Comparison of ENCODE assay signal across 25 mouse cellular contexts in the genomic region with DNA sequence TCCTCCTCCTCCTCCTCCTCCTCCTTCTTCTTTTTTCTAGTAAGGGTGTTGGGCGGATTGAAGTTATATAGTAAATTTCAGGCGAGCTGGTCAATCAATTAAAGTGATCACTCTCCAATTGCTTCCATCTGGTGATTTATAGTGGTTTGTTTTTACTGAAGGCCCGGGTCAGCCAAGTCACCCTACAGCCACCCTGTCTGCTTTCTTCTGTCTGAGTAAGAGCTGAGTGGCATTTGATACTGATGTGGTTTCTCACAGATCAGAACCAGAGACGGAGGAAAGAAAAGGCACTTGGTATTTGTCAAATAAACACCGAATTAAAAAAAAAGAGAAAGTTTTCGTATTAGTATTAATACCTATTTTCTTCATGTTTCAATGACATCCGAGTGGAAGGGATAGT. TPM values are rescaled to one million over a fixed set of nuclear protein-coding genes. Genes with fewer than 3 reads are reported as not detected.
DNase-seq lines count a peak whose midpoint lies in the region; ATAC-seq and TF ChIP-seq lines count a peak whose summit lies in the region.
"Had no signal": no experiment of that assay in that cellular context is flagged by ENCODE, and none has a peak within 500 bp of the region (broad histone marks: within the 10 kb centered on the region; RNA-seq: fewer than 3 reads in every experiment).

No protein-coding gene starts in this region.

- no peak for TF ChIP-seq EP300 in stomach, postnatal 0 days (optimal IDR thresholded peaks at IDR 0.05)

- no peak overlapping the region for H3K4me2 ChIP-seq in stomach, embryonic 16.5 days (ENCODE audit: low read depth, low read length)
- H3K4me2 ChIP-seq in stomach, postnatal 0 days (replicated peaks; ENCODE audit: low read depth): no peak overlapping the region
- no peak overlapping the region for H3K4me2 ChIP-seq in embryonic facial prominence, embryonic 15.5 days (replicated peaks)
- peak overlapping the region; percentile 33 for H3K4me2 ChIP-seq in limb, embryonic 13.5 days (replicated peaks)
- no peak overlapping the region for H3K4me2 ChIP-seq in liver, embryonic 12.5 days
- no peak overlapping the region for H3K4me2 ChIP-seq in neural tube, embryonic 15.5 days
- H3K4me2 ChIP-seq: forebrain, embryonic 15.5 days; hindbrain, embryonic 14.5 days; liver, embryonic 15.5 days; lung, embryonic 15.5 days; midbrain, embryonic 15.5 days; stomach, embryonic 15.5 days had no signal

- 0 out of 2 replicates have a peak overlapping the region, but pooled peaks have one; percentile 35 for H3K27ac ChIP-seq in stomach, embryonic 16.5 days (ENCODE audit: low read length)
- no peak overlapping the region for H3K27ac ChIP-seq in stomach, postnatal 0 days (replicated peaks)
- H3K27ac ChIP-seq in embryonic facial prominence, embryonic 15.5 days (replicated peaks): 0 out of 2 replicates have a peak overlapping the region, but pooled peaks have one; percentile 14
- 0 out of 2 replicates have a peak overlapping the region, but pooled peaks have one; percentile 12 for H3K27ac ChIP-seq in limb, embryonic 13.5 days
- H3K27ac ChIP-seq in liver, embryonic 12.5 days: no peak overlapping the region
- H3K27ac ChIP-seq in neural tube, embryonic 15.5 days (replicated peaks): no peak overlapping the region
- H3K27ac ChIP-seq: forebrain, embryonic 15.5 days; heart, adult 2 months; hindbrain, embryonic 14.5 days; liver, embryonic 15.5 days; lung, embryonic 15.5 days; midbrain, embryonic 15.5 days; stomach, embryonic 15.5 days had no signal

- peaks cover 5% of the 10 kb centered on the region; the same call in 1 of the 2 replicates for H3K36me3 ChIP-seq in stomach, embryonic 16.5 days (ENCODE audit: control insufficient read depth, insufficient read depth, low read length)
- no peaks in the 10 kb centered on the region for H3K36me3 ChIP-seq in stomach, postnatal 0 days (ENCODE audit: control insufficient read depth, insufficient read depth, low read length)
- H3K36me3 ChIP-seq in embryonic facial prominence, embryonic 15.5 days: peaks cover 24% of the 10 kb centered on the region
- peaks cover 47% of the 10 kb centered on the region for H3K36me3 ChIP-seq in limb, embryonic 13.5 days
- H3K36me3 ChIP-seq in liver, embryonic 12.5 days: no peaks in the 10 kb centered on the region
- H3K36me3 ChIP-seq in neural tube, embryonic 15.5 days: no peaks in the 10 kb centered on the region
- H3K36me3 ChIP-seq: forebrain, embryonic 15.5 days; liver, embryonic 15.5 days; midbrain, embryonic 15.5 days had no signal

- H3K4me3 ChIP-seq in stomach, embryonic 16.5 days (replicated peaks; ENCODE audit: low read length): no peak overlapping the region
- no peak overlapping the region for H3K4me3 ChIP-seq in stomach, postnatal 0 days (ENCODE audit: low read depth, low read length)
- no peak overlapping the region for H3K4me3 ChIP-seq in embryonic facial prominence, embryonic 15.5 days (replicated peaks)
- no peak overlapping the region for H3K4me3 ChIP-seq in limb, embryonic 13.5 days
- no peak overlapping the region for H3K4me3 ChIP-seq in liver, embryonic 12.5 days
- no peak overlapping the region for H3K4me3 ChIP-seq in neural tube, embryonic 15.5 days (replicated peaks)
- H3K4me3 ChIP-seq: forebrain, embryonic 15.5 days; heart, adult 2 months; liver, embryonic 15.5 days; lung, embryonic 15.5 days; megakaryocyte, embryonic 14.5 days; midbrain, embryonic 15.5 days; stomach, embryonic 15.5 days had no signal

- peaks cover 24% of the 10 kb centered on the region for H3K4me1 ChIP-seq in stomach, embryonic 16.5 days (ENCODE audit: control insufficient read depth, insufficient read depth, low read length)
- H3K4me1 ChIP-seq in stomach, postnatal 0 days (replicated peaks; ENCODE audit: control insufficient read depth, insufficient read depth): no peaks in the 10 kb centered on the region
- H3K4me1 ChIP-seq in embryonic facial prominence, embryonic 15.5 days: peaks cover 36% of the 10 kb centered on the region
- peaks cover 75% of the 10 kb centered on the region for H3K4me1 ChIP-seq in limb, embryonic 13.5 days
- 0 out of 2 replicates have a peak, but pooled peaks cover 7% of the 10 kb centered on the region for H3K4me1 ChIP-seq in liver, embryonic 12.5 days
- H3K4me1 ChIP-seq in neural tube, embryonic 15.5 days: peaks cover 10% of the 10 kb centered on the region; the same call in 1 of the 2 replicates
- H3K4me1 ChIP-seq: liver, embryonic 15.5 days; megakaryocyte, embryonic 14.5 days had no signal

- DNase-seq in stomach, postnatal 0 days (ENCODE audit: low spot score): no peak
- DNase-seq in layer of hippocampus, adult 11-12 months (ENCODE audit: low spot score): no peak
- DNase-seq: adrenal gland, postnatal 10 days; cerebellum, adult 18-20 months; cerebellum, postnatal 14 days; gastrocnemius, postnatal 14 days; heart, adult 2 months; heart, postnatal 4 days; kidney, adult 18-20 months; kidney, postnatal 4 days; left cerebral cortex, postnatal 4 days; lung, postnatal 36 days had no signal

- WGBS in stomach, embryonic 16.5 days: 61% methylated on average over 7 of the region's 7 CpGs
- 57% methylated on average over 7 of the region's 7 CpGs for WGBS in stomach, postnatal 0 days
- WGBS in embryonic facial prominence, embryonic 15.5 days: 40% methylated on average over 7 of the region's 7 CpGs
- WGBS in limb, embryonic 13.5 days: 34% methylated on average over 7 of the region's 7 CpGs
- 71% methylated on average over 6 of the region's 7 CpGs for WGBS in liver, embryonic 12.5 days (ENCODE audit: insufficient replicate concordance)
- 56% methylated on average over 7 of the region's 7 CpGs for WGBS in neural tube, embryonic 15.5 days

- TF ChIP-seq CTCF in stomach, postnatal 0 days (IDR thresholded peaks at IDR 0.05; ENCODE audit: low read depth): no peak

- H3K9me3 ChIP-seq in stomach, embryonic 16.5 days (replicated peaks; ENCODE audit: control insufficient read depth, low read length): no peaks in the 10 kb centered on the region
- no peaks in the 10 kb centered on the region for H3K9me3 ChIP-seq in stomach, postnatal 0 days (ENCODE audit: control insufficient read depth, low read length)
- no peaks in the 10 kb centered on the region for H3K9me3 ChIP-seq in embryonic facial prominence, embryonic 15.5 days (replicated peaks)
- no peaks in the 10 kb centered on the region for H3K9me3 ChIP-seq in limb, embryonic 13.5 days
- no peaks in the 10 kb centered on the region for H3K9me3 ChIP-seq in liver, embryonic 12.5 days (replicated peaks)
- no peaks in the 10 kb centered on the region for H3K9me3 ChIP-seq in neural tube, embryonic 15.5 days (replicated peaks)
- H3K9me3 ChIP-seq: forebrain, embryonic 15.5 days; liver, embryonic 15.5 days; lung, embryonic 15.5 days; midbrain, embryonic 15.5 days; stomach, embryonic 15.5 days had no signal

- H3K9ac ChIP-seq in stomach, embryonic 16.5 days (ENCODE audit: low read length): no peak overlapping the region
- H3K9ac ChIP-seq in stomach, postnatal 0 days (ENCODE audit: low read length): no peak overlapping the region
- H3K9ac ChIP-seq in embryonic facial prominence, embryonic 15.5 days: no peak overlapping the region
- no peak overlapping the region for H3K9ac ChIP-seq in limb, embryonic 13.5 days
- H3K9ac ChIP-seq in liver, embryonic 12.5 days: no peak overlapping the region
- no peak overlapping the region for H3K9ac ChIP-seq in neural tube, embryonic 15.5 days (replicated peaks)
- H3K9ac ChIP-seq: forebrain, embryonic 15.5 days; hindbrain, embryonic 14.5 days; liver, embryonic 15.5 days; lung, embryonic 15.5 days; midbrain, embryonic 15.5 days; stomach, embryonic 15.5 days had no signal

- H3K27me3 ChIP-seq in stomach, embryonic 16.5 days (ENCODE audit: control insufficient read depth, insufficient read depth, low read length): no peaks in the 10 kb centered on the region
- no peaks in the 10 kb centered on the region for H3K27me3 ChIP-seq in stomach, postnatal 0 days (ENCODE audit: control insufficient read depth, insufficient read depth, low read length)
- no peaks in the 10 kb centered on the region for H3K27me3 ChIP-seq in embryonic facial prominence, embryonic 15.5 days
- H3K27me3 ChIP-seq in limb, embryonic 13.5 days: no peaks in the 10 kb centered on the region
- H3K27me3 ChIP-seq in liver, embryonic 12.5 days (replicated peaks): peaks cover 6% of the 10 kb centered on the region; the same call in 1 of the 2 replicates
- 0 out of 2 replicates have a peak, but pooled peaks cover 3% of the 10 kb centered on the region for H3K27me3 ChIP-seq in neural tube, embryonic 15.5 days (replicated peaks)
- H3K27me3 ChIP-seq: lung, embryonic 15.5 days; megakaryocyte, embryonic 14.5 days; midbrain, embryonic 15.5 days; stomach, embryonic 15.5 days had no signal

- no peak for ATAC-seq in stomach, embryonic 16.5 days (ENCODE audit: insufficient read depth, low FRiP score)
- no peak for ATAC-seq in stomach, postnatal 0 days (ENCODE audit: low FRiP score, low TSS enrichment)
- no peak for ATAC-seq in embryonic facial prominence, embryonic 15.5 days (ENCODE audit: insufficient number of reproducible peaks, low FRiP score, low TSS enrichment, low read depth)
- no peak for ATAC-seq in limb, embryonic 13.5 days (ENCODE audit: low FRiP score, low read depth)
- no peak for ATAC-seq in liver, embryonic 12.5 days
- ATAC-seq in neural tube, embryonic 15.5 days (ENCODE audit: low FRiP score): no peak
- ATAC-seq: forebrain, embryonic 15.5 days; inflammation-experienced regulatory T-cells, adult 6 months; midbrain, embryonic 15.5 days had no signal

RNA-seq across cellular contexts. Expression of a gene that starts 7.8 kb away (rescaled TPM):
- polyA plus RNA-seq in stomach, embryonic 16.5 days (2015; fragmentation: Nextera tagmentation; extraction: Ambion mirVana): 17.4 and 17.5 TPM in 2 replicates
- 11.3 and 11.6 TPM in 2 replicates for polyA plus RNA-seq in stomach, postnatal 0 days (2015; fragmentation: Nextera tagmentation; extraction: Ambion mirVana)
- 30.5 and 32.5 TPM in 2 replicates for polyA plus RNA-seq in embryonic facial prominence, embryonic 15.5 days (2015; fragmentation: Nextera tagmentation; extraction: Ambion mirVana)
- 61.5 and 64.9 TPM in 2 replicates for polyA plus RNA-seq in limb, embryonic 13.5 days (2015; fragmentation: Nextera tagmentation; extraction: Ambion mirVana)
- 1.8 and 1.9 TPM in 2 replicates for polyA plus RNA-seq in liver, embryonic 12.5 days (2016; fragmentation: Nextera tagmentation; extraction: Ambion mirVana)
- polyA plus RNA-seq in neural tube, embryonic 15.5 days (2015; fragmentation: Nextera tagmentation; extraction: Ambion mirVana): 3.2 and 5.2 TPM in 2 replicates
- polyA plus RNA-seq: inflammation-experienced regulatory T-cells, adult 6 months had no signal

Comparison
In these comparisons a context has a peak if more than half of its experiments do, and no peak if none do; other contexts are left out.
1. H3K27ac ChIP-seq: peak in stomach, embryonic 16.5 days (single experiment), embryonic facial prominence, embryonic 15.5 days (single experiment) and limb, embryonic 13.5 days (single experiment); none in stomach, postnatal 0 days (single experiment), liver, embryonic 12.5 days (single experiment) and neural tube, embryonic 15.5 days (single experiment).